Mouse (Mus musculus): ENCODE measurements around the gene Mllt6.

GRCm38 (mm10) chr11:97629576-97629975 is 33.6 kb upstream of the Mllt6 start, which contains the start of gene Epop:
- no peak for TF ChIP-seq CTCF (IDR thresholded peaks at IDR 0.05; ENCODE audit: control insufficient read depth, insufficient read depth, insufficient replicate concordance, low read depth, low read length)
- TF ChIP-seq POLR2A (IDR thresholded peaks at IDR 0.05; ENCODE audit: control insufficient read depth, low read depth, low read length), result no peak

All from testis, adult 2 months (tissue).